Mouse (Mus musculus) small intestine, adult 2 months (tissue): Measurements from ENCODE around the gene Ptgfrn.

Experiments used
- CTCF ChIP-seq: fragments of 200-500 bp; IDR thresholded peaks from 2 replicates; pipeline ENCODE4 v1.5.1; 2012; ENCODE audit warnings: low read depth, mild to moderate bottlenecking, control low read depth, inconsistent platforms, low read length, moderate library complexity, mixed read lengths; ENCODE audit not compliant: insufficient replicate concordance, insufficient read length; ENCODE audit errors: extremely low read depth
- POLR2A ChIP-seq: fragments of 200-500 bp; IDR thresholded peaks from 2 replicates; pipeline ENCODE4 v1.6.1; 2012; ENCODE audit warnings: low read depth, mild to moderate bottlenecking, control low read depth, inconsistent platforms, low read length, moderate library complexity

GRCm38 (mm10) chr3:101029339-101029738 lies 80.7 kb downstream of the Ptgfrn start, which contains the start of gene Cd101:
- TF ChIP-seq CTCF, result no peak
- TF ChIP-seq POLR2A, result no peak
